ENCODE assay signal across 20 mouse cellular contexts in genomic region chr16:36930231-36931136, GRCm38 (mm10). TPM values are rescaled to one million over a fixed set of nuclear protein-coding genes. Genes with fewer than 3 reads are reported as not detected.
DNase-seq lines count a peak whose midpoint lies in the region; ATAC-seq and TF ChIP-seq lines count a peak whose summit lies in the region.
"Had no signal": no experiment of that assay in that cellular context is flagged by ENCODE, and none has a peak within 500 bp of the region (broad histone marks: within the 10 kb centered on the region; RNA-seq: fewer than 3 reads in every experiment).

No protein-coding gene starts in this region.

- H3K4me3 ChIP-seq in limb, embryonic 15.5 days: no peak overlapping the region
- no peak overlapping the region for H3K4me3 ChIP-seq in limb, embryonic 10.5 days
- no peak overlapping the region for H3K4me3 ChIP-seq in kidney, adult 2 months (ENCODE audit: insufficient read depth, low read depth, low read length)
- H3K4me3 ChIP-seq: gastrocnemius, adult 2 months; heart, adult 2 months; hindbrain, embryonic 13.5 days; liver, embryonic 13.5 days had no signal

- no peaks in the 10 kb centered on the region for H3K27me3 ChIP-seq in limb, embryonic 15.5 days
- no peaks in the 10 kb centered on the region for H3K27me3 ChIP-seq in limb, embryonic 10.5 days (ENCODE audit: low read depth, poor library complexity, severe bottlenecking)
- no peaks in the 10 kb centered on the region for H3K27me3 ChIP-seq in kidney, adult 2 months (replicated peaks; ENCODE audit: control insufficient read depth, insufficient read depth, low read length)
- H3K27me3 ChIP-seq: hindbrain, embryonic 13.5 days; liver, embryonic 13.5 days had no signal

- WGBS in limb, embryonic 15.5 days: 63% methylated on average over 11 of the region's 11 CpGs
- WGBS in limb, embryonic 10.5 days: 63% methylated on average over 11 of the region's 11 CpGs
- 75% methylated on average over 11 of the region's 11 CpGs for WGBS in kidney, adult 2 months

- no peak for DNase-seq in limb, embryonic 10.5 days (ENCODE audit: low spot score)
- peak; percentile 74 for DNase-seq in A20 (ENCODE audit: low read depth, low spot score)
- peak; percentile 45 for DNase-seq in adrenal gland, postnatal 10 days
- no peak for DNase-seq in kidney, adult 2 months
- DNase-seq in T-cell, adult 2 months (ENCODE audit: low spot score): no peak
- DNase-seq: cerebellum, adult 9-11 months; gastrocnemius, adult 2 months; heart, adult 2 months; kidney, postnatal 14 days; layer of hippocampus, adult 9-11 months; liver, embryonic 13.5 days; thymus, postnatal 36 days had no signal

- no peak overlapping the region for H3K4me2 ChIP-seq in limb, embryonic 15.5 days
- H3K4me2 ChIP-seq: hindbrain, embryonic 13.5 days; liver, embryonic 13.5 days had no signal

- peaks cover 80% of the 10 kb centered on the region for H3K36me3 ChIP-seq in limb, embryonic 15.5 days
- peaks cover 77% of the 10 kb centered on the region for H3K36me3 ChIP-seq in limb, embryonic 10.5 days
- H3K36me3 ChIP-seq in kidney, adult 2 months (ENCODE audit: control insufficient read depth, insufficient read depth, low read length): no peaks in the 10 kb centered on the region; the same call in none of the 2 replicates

- H3K9ac ChIP-seq in limb, embryonic 15.5 days: no peak overlapping the region
- H3K9ac ChIP-seq: hindbrain, embryonic 13.5 days; liver, embryonic 13.5 days had no signal

- no peak overlapping the region for H3K27ac ChIP-seq in limb, embryonic 15.5 days
- no peak overlapping the region for H3K27ac ChIP-seq in limb, embryonic 10.5 days
- H3K27ac ChIP-seq in kidney, adult 2 months (ENCODE audit: insufficient read depth, low read depth, low read length): no peak overlapping the region
- H3K27ac ChIP-seq: heart, adult 2 months; hindbrain, embryonic 13.5 days; liver, embryonic 13.5 days; stomach, postnatal 0 days had no signal

- TF ChIP-seq POLR2A in kidney, adult 2 months (IDR thresholded peaks at IDR 0.05; ENCODE audit: low read depth, low read length): no peak

- H3K9me3 ChIP-seq in limb, embryonic 15.5 days: no peaks in the 10 kb centered on the region
- no peaks in the 10 kb centered on the region for H3K9me3 ChIP-seq in limb, embryonic 10.5 days (replicated peaks)
- H3K9me3 ChIP-seq: hindbrain, embryonic 13.5 days; liver, embryonic 13.5 days had no signal

- 0 out of 2 replicates have a peak, but pooled peaks cover 2% of the 10 kb centered on the region for H3K4me1 ChIP-seq in limb, embryonic 15.5 days
- H3K4me1 ChIP-seq in limb, embryonic 10.5 days: peaks cover 18% of the 10 kb centered on the region; the same call in 1 of the 2 replicates
- peaks cover 6% of the 10 kb centered on the region; the same call in 1 of the 2 replicates for H3K4me1 ChIP-seq in kidney, adult 2 months (ENCODE audit: control insufficient read depth, insufficient read depth, low read length)
- H3K4me1 ChIP-seq: hindbrain, embryonic 13.5 days had no signal

- ATAC-seq in limb, embryonic 15.5 days (ENCODE audit: insufficient number of reproducible peaks, low FRiP score, low TSS enrichment, low read depth): 0 out of 2 replicates have a peak, but pooled peaks have one; percentile 33
- ATAC-seq in megakaryocyte, adult 5-6 weeks (ENCODE audit: poor library complexity, severe bottlenecking): peak; percentile 15; the same call in 1 of the 2 replicates
- ATAC-seq: activated CD4-positive, CD25-positive, alpha-beta regulatory T cell, adult 4 months; forebrain, embryonic 16.5 days; intestine, postnatal 0 days had no signal

- TF ChIP-seq CTCF in kidney, adult 2 months (conservative IDR thresholded peaks at IDR 0.05; ENCODE audit: insufficient read depth, insufficient read length, low read depth, low read length): no peak

RNA-seq across cellular contexts. Expression of gene Hcls1, which starts 4.3 kb away (rescaled TPM):
- polyA plus RNA-seq in limb, embryonic 15.5 days (2015; fragmentation: Nextera tagmentation; extraction: Ambion mirVana): 7.6 and 9.1 TPM in 2 replicates
- 2.0 and 2.3 TPM in 2 replicates for polyA plus RNA-seq in limb, embryonic 10.5 days (2016; fragmentation: Nextera tagmentation; extraction: Ambion mirVana)
- total RNA-seq in adrenal gland, postnatal 10 days (2021): 10 to 100 TPM; 15.8 to 19.5 TPM
- total RNA-seq in megakaryocyte, adult 5-6 weeks (2015): 53.0 and 69.8 TPM in 2 replicates
- total RNA-seq in megakaryocyte, adult 5-6 weeks (2017): 404 and 424 TPM in 2 replicates
- polyA plus RNA-seq in kidney, adult 2 months (2012; rRNA removed): 5.8 and 10.9 TPM in 2 replicates

RNA-seq across cellular contexts. Expression of gene Golgb1, which starts 55.5 kb away (rescaled TPM):
- polyA plus RNA-seq in limb, embryonic 15.5 days (2015; fragmentation: Nextera tagmentation; extraction: Ambion mirVana): 116 and 127 TPM in 2 replicates
- 59.4 and 72.0 TPM in 2 replicates for polyA plus RNA-seq in limb, embryonic 10.5 days (2016; fragmentation: Nextera tagmentation; extraction: Ambion mirVana)
- total RNA-seq in adrenal gland, postnatal 10 days (2021): 10 to 100 TPM; 53.5 to 71.8 TPM
- total RNA-seq in megakaryocyte, adult 5-6 weeks (2015): 7.9 and 13.2 TPM in 2 replicates
- total RNA-seq in megakaryocyte, adult 5-6 weeks (2017): 25.9 and 35.8 TPM in 2 replicates
- polyA plus RNA-seq in kidney, adult 2 months (2012; rRNA removed): 36.2 and 48.8 TPM in 2 replicates

RNA-seq across cellular contexts. Expression of gene Eaf2, which starts 55.7 kb away (rescaled TPM):
- 9.8 and 10.7 TPM in 2 replicates for polyA plus RNA-seq in limb, embryonic 15.5 days (2015; fragmentation: Nextera tagmentation; extraction: Ambion mirVana)
- polyA plus RNA-seq in limb, embryonic 10.5 days (2016; fragmentation: Nextera tagmentation; extraction: Ambion mirVana): 1.1 and 1.7 TPM in 2 replicates
- total RNA-seq in adrenal gland, postnatal 10 days (2021): 1 to 10 TPM; 1.4 to 3.3 TPM
- total RNA-seq in megakaryocyte, adult 5-6 weeks (2015): 0.29 and 0.75 TPM in 2 replicates
- 0.57 and 2.6 TPM in 2 replicates for total RNA-seq in megakaryocyte, adult 5-6 weeks (2017)
- 7.3 and 10.4 TPM in 2 replicates for polyA plus RNA-seq in kidney, adult 2 months (2012; rRNA removed)

RNA-seq across cellular contexts. Expression of gene Fbxo40, which starts 59.8 kb away (rescaled TPM):
- polyA plus RNA-seq in limb, embryonic 15.5 days (2015; fragmentation: Nextera tagmentation; extraction: Ambion mirVana): 0.31 and 0.32 TPM in 2 replicates
- polyA plus RNA-seq in limb, embryonic 10.5 days (2016; fragmentation: Nextera tagmentation; extraction: Ambion mirVana): 0.28 and 0.78 TPM in 2 replicates
- total RNA-seq in adrenal gland, postnatal 10 days (2021): 1 to 10 TPM; 1.8 to 4.4 TPM
- not detected in 2 replicates for total RNA-seq in megakaryocyte, adult 5-6 weeks (2015)
- total RNA-seq in megakaryocyte, adult 5-6 weeks (2017): 0.04 and 0.33 TPM in 2 replicates
- 9.0 and 9.4 TPM in 2 replicates for polyA plus RNA-seq in kidney, adult 2 months (2012; rRNA removed)
- polyA plus RNA-seq: hindbrain, embryonic 13.5 days; liver, embryonic 13.5 days; neural tube, embryonic 14.5 days; stomach, postnatal 0 days had no signal

Comparison
In these comparisons a context has a peak if more than half of its experiments do, and no peak if none do; other contexts are left out.
1. DNase-seq: peak in A20 (single experiment) and adrenal gland, postnatal 10 days (single experiment); none in limb, embryonic 10.5 days (single experiment), kidney, adult 2 months (single experiment) and T-cell, adult 2 months (single experiment).